Mouse (Mus musculus) ZHBTc4 (cell line): ENCODE results near the gene Rhobtb1.

Experiments
- DNase-seq: peaks from one replicate; pipeline ENCODE4 v3.0.0-alpha.2; 2011; ENCODE audit warnings: low read depth, low spot score

Rhobtb1 gene

DNA sequence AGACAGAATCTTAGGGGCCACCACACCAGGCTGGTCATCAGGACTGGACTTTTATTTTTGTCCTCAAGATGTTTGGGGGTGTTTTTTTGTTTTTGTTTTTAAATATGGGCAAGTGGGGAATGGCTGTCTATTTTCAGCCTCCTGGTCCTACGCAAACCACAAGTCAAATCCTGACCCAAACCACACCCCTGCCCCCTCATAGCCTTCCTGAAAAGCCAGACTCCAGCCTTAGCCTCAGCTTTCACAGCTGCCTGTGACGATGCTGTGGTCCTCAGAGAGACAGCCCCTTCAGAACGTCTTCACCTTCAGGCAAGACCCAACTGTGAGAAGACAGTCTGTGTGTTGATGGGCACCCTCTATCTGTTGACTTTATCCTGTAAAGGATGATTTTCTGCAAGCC is 95.5 kb downstream of the Rhobtb1 start:
- no peak for DNase-seq

DNA sequence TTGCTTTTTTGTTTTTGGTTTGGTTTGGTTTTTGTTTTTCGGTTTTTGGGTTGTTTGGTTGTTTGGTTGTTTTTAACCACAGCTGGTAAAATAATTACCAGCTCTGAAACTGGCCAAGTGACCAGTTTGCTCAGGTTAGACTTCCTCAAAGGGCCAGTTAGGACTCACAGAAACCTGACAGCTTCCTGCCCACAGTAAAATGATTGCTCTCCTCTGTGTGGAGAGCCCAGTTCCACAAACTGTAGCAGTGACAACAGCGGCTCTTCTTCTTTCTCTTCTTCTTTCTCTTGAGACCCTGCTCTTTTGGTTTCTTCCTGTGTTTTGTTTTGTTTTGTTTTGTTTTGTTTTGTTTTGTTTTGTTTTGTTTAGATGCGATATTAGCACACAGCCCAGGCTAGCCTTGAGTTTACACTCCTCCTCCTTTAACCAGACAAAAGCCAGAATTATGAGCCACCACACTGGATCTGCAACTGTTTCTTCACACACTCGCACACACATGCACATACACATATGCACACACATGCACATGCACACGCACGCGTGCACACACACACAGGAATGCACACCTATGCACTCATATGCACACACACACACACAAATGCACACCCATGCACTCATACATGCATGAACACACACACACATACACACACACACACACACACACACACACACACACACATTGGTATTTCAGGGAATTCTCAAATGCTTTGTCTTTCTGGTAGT is 96.2 kb downstream of the Rhobtb1 start:
- DNase-seq: no peak

DNA sequence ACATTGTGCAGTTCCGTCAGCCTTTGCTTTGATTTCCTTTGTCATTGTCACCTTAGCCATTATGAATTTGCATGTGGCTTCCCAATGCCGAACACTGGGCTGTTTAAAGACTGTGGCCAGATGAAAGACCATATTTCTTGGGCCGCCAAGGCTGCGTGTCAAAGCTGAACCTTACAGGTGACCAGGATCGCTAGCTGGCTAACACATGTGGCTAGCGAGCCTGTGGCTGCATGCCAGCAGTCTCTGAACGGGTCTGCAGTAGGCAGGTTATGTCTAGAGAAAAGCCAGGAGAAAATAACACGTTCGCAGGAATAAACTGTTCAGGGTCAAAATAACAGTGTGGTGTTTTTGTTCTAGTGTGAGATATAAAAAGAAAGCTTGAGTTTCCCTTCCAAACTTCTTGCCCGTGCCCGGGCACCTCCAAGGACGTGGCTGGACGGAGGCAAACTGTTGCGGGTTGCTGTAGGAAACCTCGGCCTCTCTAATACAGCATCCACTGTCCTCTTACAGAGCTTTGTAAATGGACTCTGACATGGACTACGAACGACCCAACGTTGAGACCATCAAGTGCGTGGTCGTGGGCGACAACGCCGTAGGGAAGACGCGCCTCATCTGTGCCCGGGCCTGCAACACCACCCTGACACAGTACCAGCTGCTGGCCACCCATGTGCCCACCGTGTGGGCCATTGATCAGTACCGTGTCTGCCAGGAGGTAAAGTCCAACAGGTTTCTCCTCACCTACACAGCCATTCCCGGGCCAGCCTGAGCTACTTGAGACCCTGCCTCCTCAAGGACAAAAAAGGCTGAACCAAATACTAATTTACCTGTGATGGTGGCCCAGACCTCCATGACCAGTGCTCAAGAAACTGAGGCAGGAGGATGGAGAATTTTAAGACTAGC is 97.3 kb downstream of the Rhobtb1 start:
- no peak for DNase-seq

DNA sequence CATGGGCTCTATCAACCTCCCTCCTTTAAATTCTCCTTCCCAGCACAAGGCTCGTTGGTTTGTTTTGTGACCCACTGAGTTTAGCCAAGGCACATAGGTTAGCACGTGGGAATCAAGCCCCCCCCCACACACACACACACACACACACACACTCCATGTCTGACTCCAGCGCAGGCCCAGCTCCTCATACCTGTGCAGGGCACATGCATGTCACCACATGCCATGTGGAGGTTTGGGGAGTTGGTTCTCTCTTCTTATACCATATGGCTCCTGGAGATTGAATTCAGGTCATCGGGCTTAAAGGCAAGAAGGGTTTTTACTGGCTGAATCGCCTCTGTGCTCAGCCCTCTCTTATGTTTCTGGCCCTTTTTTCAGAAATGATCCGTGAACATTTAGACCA is 100.0 kb downstream of the Rhobtb1 start:
- no peak for DNase-seq

DNA sequence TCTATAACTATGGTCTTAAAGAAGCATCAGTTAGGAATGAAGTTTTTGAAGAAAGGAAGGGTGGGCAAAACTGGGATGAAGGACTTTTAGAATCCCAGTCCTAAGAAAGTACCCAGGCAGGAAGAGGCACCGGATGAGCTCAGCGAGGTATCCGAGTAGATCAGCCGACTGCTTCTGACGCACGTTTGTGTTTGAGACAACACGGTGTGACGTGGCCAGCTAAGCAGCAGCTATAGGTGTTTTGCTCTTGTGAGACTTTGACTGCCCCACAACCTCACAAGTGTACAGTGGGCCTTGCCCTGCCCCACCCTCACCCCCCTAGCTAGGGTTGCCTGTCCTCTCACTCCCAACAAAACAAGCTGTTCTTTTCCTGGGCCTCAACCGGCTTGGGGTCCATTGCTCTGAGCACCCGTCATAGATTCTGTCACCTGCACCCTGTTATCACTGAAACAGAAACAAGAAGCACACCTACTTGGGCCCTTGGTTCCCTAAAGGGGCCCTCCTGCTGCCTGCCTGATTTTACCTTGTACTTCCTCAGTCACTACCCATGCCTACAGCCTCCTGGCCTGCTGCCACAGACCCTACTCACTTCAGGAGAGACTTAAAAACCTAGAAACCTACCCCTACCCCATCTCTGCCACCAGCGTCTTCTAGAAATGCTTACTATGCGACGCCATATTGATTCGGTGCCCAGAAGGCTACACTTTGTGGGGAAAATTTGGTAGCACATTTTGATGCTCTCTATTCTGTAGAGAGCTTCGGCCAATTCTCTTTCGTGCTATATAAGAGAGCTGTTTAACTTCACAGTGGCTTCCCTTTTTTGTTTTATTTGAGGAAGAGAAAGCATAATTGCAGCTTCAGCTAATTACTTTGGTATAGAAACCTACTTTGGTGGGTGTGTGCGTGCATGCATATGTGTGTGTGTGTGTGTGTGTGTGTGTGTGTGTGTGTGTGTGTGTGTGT is 101.2 kb downstream of the Rhobtb1 start:
- no peak for DNase-seq

DNA sequence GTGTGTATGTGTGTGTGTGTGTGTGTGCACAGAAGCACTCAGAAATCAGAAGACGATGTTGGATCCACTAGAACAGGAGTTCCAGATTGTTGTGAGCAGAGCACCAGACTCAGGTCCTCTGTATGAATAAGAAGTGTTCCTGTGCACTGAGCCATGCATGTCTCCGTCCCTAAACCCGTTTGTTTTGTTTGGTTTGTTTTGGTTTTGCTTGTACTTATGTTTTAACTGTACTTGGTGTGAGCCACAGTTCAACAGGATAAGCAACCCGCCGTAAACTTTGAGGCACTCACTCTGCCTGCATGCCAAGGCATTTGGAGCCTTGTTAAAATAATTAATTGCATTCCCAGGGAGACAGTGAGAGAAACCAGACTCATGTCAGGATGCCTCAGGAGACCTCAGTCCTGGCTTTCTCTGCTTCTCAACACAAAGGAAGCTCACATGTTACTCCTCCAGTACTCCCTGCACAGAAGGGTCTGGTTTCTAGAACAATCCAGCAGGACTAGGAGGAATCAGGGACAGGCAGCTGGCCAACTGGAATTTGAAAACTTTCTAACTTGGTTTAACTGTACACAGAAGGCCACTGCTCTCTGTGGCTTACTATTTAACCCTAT is 101.9 kb downstream of the Rhobtb1 start:
- DNase-seq: no peak

DNA sequence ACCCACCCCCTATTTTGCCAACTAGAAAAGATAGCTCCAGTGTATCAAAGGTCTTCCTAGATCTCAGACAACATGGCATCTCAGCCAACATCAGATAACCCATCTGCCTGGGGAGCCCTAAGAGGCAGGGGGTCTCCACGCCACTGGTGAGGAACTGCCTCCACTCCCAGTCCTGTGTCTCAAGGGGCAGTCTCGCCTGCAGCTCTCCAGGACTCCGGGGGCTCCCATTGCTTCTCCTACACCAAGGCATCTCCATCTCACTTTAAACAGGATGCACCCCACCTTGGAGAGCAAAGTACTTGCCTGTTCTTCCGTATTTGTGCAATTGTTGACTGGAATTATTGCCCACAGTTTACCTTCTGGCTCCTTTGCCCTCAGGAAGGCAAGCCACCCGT is 102.4 kb downstream of the Rhobtb1 start:
- DNase-seq: no peak

DNA sequence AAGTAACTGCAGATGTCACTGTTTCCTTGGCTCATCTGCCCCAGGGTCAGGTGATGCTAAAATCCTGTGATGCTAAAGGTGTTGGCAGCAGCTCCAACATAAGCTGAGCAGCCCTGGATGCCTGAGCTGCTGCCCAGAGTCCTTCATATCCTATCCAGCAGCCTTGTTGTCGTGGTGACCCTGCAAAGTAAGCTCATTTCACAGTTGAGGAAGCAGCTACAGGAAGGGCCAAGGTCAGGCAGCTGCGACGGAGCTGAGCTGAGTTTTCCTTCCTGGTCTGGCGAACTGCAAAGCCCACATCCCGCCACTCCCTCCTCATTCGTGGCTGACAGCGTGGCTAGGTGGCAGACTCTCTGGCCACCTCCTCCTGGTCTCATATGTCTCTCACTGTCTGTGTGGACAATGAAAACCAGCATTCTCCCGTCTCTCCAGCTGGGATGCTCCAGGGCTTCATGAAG is 103.2 kb downstream of the Rhobtb1 start:
- DNase-seq: no peak

DNA sequence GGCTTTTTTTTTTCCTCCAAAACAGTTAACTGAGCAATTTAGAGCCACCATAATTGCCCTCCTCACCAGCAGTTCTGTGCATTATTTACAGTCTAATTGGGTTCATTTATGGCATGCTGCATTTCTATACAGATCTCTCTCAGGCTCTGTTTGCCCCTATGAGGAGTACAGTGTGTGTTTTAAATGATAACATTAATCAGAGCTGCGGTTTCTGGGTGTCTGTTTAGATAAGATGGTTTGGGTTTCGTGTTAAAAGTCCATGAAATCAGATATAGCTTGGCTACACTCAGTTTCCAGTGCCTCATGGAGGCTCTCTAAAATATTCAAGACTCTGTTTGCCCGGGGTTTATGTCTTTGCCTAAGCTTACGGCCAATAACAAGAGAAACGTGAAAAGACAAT is 104.4 kb downstream of the Rhobtb1 start:
- no peak for DNase-seq

DNA sequence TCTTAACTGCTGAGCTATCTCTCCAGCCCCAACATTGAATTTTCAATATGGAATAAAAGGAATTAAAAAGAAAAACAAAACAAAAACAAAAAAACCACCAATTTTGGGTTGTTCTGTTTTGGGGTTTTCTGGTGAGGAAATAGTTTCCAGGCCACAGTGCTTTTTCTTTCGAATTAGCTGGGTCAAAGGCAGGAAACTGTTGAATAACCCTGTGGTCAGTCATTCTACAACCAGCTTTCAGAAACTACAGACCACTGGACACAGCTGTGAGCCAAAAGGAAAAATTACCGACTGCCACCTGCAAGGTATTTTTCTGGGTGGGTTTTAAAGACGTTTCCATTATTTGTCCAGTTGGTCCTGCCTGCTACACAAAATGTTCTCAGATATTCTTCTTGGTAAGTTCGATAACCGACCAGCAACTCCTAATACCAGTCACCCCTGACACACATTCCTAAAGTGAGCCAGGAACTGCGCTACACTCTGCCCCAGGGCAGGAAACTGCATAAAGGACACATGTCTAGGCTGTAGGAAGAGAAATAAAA is 106.4 kb downstream of the Rhobtb1 start:
- no peak for DNase-seq

DNA sequence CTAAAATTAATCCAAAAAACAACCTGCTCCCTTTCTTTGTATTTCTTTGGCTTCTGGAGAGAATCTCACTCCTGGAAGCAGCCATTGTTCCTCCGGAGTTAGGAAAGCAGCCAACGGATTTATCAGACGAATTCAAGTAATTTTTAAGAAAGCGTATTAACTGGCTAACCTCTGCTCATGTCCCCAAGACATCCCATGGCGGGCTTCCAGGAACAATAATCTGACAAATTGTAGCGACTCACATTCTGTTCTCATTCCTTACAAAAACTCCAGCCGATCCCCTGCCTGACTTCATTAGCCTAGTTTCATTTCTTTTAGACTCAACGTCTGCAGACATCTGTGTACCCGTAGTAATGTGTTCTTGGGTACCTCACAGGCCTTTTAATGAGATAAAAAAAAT is 107.4 kb downstream of the Rhobtb1 start:
- no peak for DNase-seq

DNA sequence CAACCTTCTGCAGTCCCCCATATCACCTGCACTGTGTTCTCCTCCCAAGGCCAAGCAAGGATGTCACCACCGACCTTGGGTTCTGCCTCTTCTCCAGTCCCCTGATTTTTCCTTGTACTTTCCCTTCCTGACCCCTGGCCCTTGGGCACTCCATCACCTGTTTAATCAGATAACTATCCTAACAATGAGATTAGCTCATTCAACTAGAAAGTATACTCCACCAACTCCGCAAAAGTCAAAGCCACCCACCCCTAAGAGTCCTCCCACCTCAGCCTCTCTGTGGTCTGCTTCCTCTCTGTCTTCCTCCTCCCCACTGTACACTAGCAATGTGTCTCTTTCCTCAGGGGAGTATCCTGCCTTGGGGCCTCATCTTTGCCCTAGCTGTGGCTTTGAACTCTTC is 107.9 kb downstream of the Rhobtb1 start:
- DNase-seq: no peak

DNA sequence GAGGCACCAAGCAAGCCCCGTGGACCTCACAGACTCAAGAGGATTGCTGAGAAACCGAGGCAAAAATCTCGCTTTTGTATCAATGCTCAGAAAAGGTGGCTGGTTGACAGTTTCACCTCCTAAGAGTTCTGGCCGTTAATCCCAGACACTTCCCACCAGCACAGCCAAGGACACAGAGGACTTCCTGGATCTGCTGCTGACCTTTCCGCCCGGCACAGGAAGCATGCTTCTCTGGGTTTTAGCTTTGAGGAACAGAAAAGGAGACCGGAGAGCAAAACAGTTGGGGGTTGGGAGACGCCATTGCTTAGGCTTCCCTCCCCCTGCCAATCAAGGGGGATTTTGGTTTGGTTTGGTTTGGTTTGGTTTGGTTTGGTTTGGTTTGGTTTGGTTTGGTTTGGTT is 108.7 kb downstream of the Rhobtb1 start:
- DNase-seq: no peak

DNA sequence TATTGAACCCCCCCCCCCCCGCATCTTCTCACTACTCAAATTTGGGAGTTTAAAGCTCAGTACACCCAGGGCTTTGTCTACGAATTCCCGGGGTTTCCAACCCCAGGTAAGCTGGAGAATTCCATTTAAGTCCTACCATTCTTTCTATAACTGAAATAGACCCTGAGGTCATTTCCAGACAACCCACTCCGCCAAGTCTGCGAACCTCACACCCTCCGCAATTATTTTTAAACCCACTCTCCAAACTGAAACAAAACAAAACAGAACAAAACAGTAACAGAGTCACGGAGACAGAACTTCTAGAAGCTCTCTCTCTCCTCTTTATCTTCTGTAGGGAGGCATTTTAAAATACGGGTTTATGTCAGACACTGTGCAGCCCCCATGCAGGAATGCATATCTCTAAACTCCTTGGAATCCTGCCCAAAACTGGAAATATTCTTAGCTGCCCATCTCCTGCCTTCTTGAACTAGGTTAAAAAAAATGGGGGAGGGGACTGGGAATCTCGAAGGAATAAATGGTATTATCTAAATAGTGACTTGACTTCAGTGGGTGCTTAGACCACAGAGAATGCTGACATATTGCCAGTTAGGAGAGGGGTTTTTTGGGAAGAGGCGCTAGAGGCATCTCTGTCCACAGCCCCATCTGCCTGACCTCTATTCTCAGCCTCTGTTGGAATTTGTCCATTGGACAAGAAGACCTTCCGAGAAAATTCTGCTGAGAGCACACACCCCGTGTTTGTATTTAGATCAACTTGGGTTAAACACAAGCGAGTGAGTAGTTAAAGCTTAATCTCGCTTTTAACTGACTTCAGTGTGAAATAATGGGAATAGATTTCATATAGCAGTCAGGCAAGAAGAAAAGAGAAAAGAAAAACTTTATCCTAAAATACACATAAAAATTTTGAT is 111.9 kb downstream of the Rhobtb1 start:
- DNase-seq: no peak

DNA sequence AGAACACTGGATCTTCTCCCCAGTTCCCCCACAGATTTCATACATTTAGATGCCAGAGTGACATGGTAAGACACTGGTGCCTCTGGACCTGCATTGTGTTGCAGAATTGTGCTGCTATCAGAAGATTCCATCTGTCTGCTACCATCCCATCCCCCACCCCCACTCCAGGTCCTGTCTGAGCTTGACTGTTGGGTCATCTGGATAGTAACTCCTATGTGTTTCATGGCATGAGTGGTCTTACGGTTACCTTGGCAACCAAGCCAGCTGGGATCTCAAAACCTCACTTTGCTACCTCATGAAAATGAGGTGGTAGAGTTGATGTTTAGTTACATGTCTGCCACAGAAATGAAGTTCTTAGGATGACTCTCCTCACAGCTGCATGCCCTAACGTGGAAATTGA is 112.7 kb downstream of the Rhobtb1 start:
- no peak for DNase-seq

DNA sequence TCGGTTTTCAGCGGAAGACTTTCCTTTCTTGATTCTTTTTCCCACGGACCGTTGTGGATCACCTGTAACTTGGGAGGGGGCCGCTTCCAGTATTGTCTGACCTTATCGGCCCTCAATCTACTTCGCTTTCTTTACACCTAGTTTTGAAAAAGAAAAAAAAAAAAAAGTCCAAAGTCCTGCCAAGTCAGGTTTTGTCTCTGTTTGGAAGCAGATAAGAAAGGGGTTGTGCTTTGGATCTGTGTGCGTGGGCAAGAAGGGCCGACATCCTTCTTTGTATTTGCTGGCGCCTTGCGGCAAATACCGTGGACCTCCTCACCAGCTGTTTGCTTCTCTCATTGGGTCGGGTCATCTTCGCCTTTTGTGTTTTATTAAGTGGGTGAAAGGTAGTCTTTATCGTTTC is 114.2 kb downstream of the Rhobtb1 start:
- no peak for DNase-seq

DNA sequence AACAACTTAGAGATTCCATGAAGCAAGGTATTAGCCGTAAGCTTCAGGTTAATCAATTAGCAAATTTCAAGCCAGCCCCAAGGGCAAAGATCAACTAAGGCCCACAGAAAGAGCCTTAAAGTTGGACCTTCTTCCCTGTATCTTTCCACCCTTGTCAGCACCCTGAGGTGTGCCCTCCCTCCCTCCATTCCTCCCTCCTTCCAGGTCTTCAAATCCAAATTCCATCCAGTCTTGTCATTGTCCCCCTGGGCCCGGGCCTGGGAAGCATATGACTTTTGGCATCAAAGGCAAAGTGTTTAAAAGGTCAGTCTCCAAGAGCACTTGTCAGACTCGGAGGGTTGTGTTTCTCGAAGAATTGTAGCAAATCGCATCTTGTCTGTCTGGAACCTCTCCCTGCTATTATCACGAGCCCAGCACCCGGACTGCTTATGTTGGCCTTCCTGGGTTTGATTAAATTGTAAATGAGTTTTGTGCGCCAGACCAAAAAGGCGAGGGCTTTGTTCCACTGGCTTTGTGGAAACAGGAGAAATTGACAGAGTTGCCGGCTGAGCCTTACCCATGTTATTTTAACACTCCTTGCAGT is 116.9 kb downstream of the Rhobtb1 start:
- DNase-seq: no peak

DNA sequence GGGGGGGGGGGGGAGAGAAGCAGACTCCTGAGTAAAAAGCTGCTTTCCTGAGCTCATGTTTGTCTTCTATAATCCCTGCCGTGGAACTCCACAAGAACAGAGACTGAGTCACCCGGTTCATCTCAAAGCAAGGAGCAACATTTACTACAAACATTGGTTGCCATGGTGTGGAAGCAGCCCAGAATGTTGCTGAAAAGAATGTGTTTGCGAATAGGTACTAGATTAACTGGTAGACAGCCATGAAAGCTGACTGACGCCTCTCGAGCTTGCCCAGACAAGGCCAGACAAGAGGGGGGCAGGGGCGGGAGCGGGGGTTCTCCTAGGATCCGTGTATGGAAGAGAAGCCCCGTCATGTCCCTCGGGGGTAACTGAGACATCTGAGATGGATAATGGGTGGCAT is 120.2 kb downstream of the Rhobtb1 start:
- DNase-seq: no peak

DNA sequence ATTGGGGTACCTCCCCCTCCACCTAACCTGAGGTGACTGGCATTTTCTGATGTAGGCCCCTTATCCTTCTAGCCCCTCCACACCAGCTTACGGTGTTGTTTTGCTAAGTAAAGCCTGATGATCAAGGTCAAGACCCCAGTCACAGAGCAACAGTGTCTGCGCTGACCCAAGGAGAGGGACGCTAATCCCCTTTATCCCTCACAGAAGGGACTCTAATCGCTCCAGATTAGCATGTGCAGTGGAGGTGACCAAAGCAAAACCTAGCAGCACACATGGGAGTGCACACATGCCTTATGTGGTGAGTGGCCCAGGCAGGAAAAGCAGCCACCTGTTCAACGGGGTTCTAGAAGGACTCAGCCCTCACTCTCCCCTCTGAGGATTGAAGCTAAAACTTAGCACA is 123.0 kb downstream of the Rhobtb1 start:
- no peak for DNase-seq

DNA sequence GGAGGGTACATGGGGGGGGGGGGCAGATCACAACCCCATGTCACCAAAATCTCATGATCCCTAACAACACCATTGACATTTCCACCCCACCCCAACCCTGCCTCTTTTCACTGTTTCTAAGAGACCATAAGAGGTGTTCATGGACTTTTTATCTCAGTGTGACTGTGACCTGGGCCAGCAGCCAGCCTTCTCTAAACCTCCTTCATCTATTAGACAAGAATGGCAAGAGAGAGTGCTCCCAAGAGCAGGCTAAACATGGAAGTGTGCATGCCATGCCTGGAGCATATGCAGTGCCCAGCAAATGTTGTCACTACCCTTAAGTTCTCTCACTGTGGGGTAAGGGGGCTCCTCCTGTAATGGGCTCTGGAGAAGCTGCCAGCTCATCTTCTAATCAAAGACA is 123.5 kb downstream of the Rhobtb1 start:
- DNase-seq: no peak
